Mouse (Mus musculus): ENCODE measurements around the gene Clmn.

DNA sequence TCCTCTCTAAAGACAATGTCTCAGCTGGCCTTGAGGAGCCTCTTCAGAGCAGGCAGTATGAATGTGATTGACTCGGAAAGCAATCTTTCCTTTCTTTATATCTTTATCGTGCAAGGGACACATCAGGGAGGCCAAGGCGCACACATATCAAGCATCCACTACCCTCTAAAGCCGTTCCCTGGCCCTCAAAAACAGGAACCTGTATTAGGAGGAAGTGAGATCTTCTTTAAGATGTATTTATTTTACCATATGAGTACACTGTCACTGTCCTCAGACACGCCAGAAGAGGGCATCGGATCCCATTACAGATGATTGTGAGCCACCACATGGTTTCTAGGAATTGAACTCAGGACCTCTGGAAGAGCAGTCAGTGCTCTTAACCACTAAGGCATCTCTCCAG is 122.6 kb downstream of the Clmn start:
- no peak for TF ChIP-seq CTCF (conservative IDR thresholded peaks at IDR 0.05; ENCODE audit: low read length)
- no peak for TF ChIP-seq POU5F1 (IDR thresholded peaks at IDR 0.05; ENCODE audit: borderline replicate concordance, low read length)

All from E14TG2a.4 (cell line).